24 mouse cellular contexts compared by ENCODE assay signal in the genomic region with DNA sequence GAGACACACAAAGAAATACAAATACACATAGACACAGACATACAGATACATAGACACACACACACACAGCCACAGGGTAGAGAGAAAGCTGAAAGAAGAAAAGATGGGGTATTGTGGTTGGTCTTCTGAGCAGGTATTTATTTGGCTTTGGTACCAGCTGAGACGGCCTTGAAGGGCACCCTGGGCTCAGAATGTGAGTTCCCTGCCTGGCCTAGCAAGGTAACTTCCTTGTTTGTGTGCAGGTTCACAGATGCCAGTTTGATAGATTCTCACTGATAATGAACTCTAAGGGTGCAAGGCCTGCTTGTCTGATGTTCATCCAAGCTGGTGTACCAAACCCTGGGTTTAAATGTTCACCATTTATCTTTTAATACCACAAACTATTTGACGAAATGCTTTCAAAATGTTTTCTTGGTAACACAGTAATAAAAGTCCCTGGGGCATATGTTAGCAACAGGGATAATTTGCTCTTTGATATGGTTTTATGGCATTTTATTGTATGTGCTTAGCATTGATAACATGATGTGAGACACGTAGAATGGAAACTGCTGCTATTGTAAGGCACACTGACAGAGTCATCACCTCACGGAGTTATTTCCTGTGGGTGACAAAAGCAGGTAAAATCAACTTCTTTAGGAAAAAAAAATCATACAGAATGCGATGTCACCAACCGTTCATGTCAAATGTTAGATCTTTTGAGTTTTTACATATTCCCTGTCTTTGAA.
"Had no signal": no experiment of that assay in that cellular context is flagged by ENCODE, and none has a peak within 500 bp of the region (broad histone marks: within the 10 kb centered on the region; RNA-seq: fewer than 3 reads in every experiment).

No protein-coding gene starts in this region.

- H3K9me3 ChIP-seq: heart, embryonic 13.5 days; heart, embryonic 15.5 days; hindbrain, embryonic 13.5 days; hindbrain, embryonic 15.5 days; limb, embryonic 13.5 days; limb, embryonic 15.5 days; liver, embryonic 12.5 days had no signal

- H3K27ac ChIP-seq: heart, adult 2 months; heart, embryonic 13.5 days; heart, embryonic 15.5 days; hindbrain, embryonic 13.5 days; hindbrain, embryonic 15.5 days; hindbrain, postnatal 0 days; limb, embryonic 13.5 days; limb, embryonic 15.5 days; liver, embryonic 12.5 days; liver, embryonic 14.5 days had no signal

- H3K27me3 ChIP-seq: heart, embryonic 13.5 days; heart, embryonic 15.5 days; hindbrain, embryonic 13.5 days; hindbrain, embryonic 15.5 days; limb, embryonic 13.5 days; limb, embryonic 15.5 days; liver, embryonic 12.5 days had no signal

- DNase-seq: gastrocnemius, postnatal 14 days; gastrocnemius, postnatal 36 days; heart, adult 11 months; heart, adult 2 months; heart, postnatal 14 days; heart, postnatal 36 days; kidney, adult 18-20 months; kidney, adult 8-10 months; kidney, postnatal 10 days; kidney, postnatal 25 days; kidney, postnatal 4 days; layer of hippocampus, adult 9-11 months; layer of hippocampus, postnatal 36 days; left cerebral cortex, postnatal 4 days had no signal

- H3K4me3 ChIP-seq: heart, adult 2 months; heart, embryonic 13.5 days; heart, embryonic 15.5 days; hindbrain, embryonic 13.5 days; hindbrain, embryonic 15.5 days; limb, embryonic 13.5 days; limb, embryonic 15.5 days; liver, embryonic 12.5 days had no signal

- H3K36me3 ChIP-seq: heart, embryonic 13.5 days; heart, embryonic 15.5 days; hindbrain, embryonic 13.5 days; hindbrain, embryonic 15.5 days; limb, embryonic 13.5 days; limb, embryonic 15.5 days; liver, embryonic 12.5 days had no signal

- H3K4me1 ChIP-seq: hindbrain, embryonic 13.5 days; hindbrain, embryonic 15.5 days; liver, embryonic 12.5 days had no signal

- H3K9ac ChIP-seq: heart, embryonic 13.5 days; heart, embryonic 15.5 days; hindbrain, embryonic 13.5 days; hindbrain, embryonic 15.5 days; limb, embryonic 13.5 days; limb, embryonic 15.5 days; liver, embryonic 12.5 days; liver, embryonic 14.5 days had no signal

- ATAC-seq: hindbrain, postnatal 0 days; liver, embryonic 12.5 days had no signal

- H3K4me2 ChIP-seq: heart, embryonic 11.5 days; heart, embryonic 13.5 days; heart, embryonic 15.5 days; hindbrain, embryonic 13.5 days; hindbrain, embryonic 15.5 days; limb, embryonic 13.5 days; limb, embryonic 15.5 days; liver, embryonic 12.5 days had no signal
